9 mouse cellular contexts compared by ENCODE assay signal in the genomic region with DNA sequence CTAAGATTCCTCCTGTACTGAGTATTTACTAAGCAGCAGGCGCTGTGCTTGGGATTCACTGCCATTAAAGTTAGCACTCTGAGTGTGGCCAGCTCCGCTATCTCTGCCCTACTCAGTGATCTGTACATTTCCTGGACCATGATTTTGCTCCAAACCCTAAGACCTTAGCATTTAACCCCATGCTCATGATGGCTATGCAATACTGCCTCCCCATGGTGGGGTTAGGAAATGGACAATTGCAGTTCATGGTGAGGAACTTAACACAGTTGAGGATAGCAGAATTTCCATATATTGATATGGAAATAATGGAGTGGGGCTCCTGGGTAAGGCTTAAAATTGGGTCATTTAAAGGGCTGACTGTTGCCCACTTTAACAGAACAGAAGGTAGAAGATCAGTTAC. TPM values are rescaled to one million over a fixed set of nuclear protein-coding genes. Genes with fewer than 3 reads are reported as not detected.
DNase-seq lines count a peak whose midpoint lies in the region; ATAC-seq and TF ChIP-seq lines count a peak whose summit lies in the region.
"Had no signal": no experiment of that assay in that cellular context is flagged by ENCODE, and none has a peak within 500 bp of the region (broad histone marks: within the 10 kb centered on the region; RNA-seq: fewer than 3 reads in every experiment).

No protein-coding gene starts in this region.

- no peak overlapping the region for H3K9ac ChIP-seq in lung, embryonic 14.5 days
- H3K9ac ChIP-seq in forebrain, embryonic 12.5 days: no peak overlapping the region

- H3K27me3 ChIP-seq in lung, embryonic 14.5 days (ENCODE audit: insufficient read depth, low read length): no peaks in the 10 kb centered on the region
- H3K27me3 ChIP-seq in forebrain, embryonic 12.5 days: no peaks in the 10 kb centered on the region

- 0 out of 2 replicates have a peak, but pooled peaks cover under 1% of the 10 kb centered on the region for H3K4me1 ChIP-seq in lung, embryonic 14.5 days (ENCODE audit: insufficient read depth)
- no peaks in the 10 kb centered on the region for H3K4me1 ChIP-seq in forebrain, embryonic 12.5 days

- H3K4me2 ChIP-seq in lung, embryonic 14.5 days: no peak overlapping the region
- H3K4me2 ChIP-seq in forebrain, embryonic 12.5 days: no peak overlapping the region

- no peak overlapping the region for H3K4me3 ChIP-seq in lung, embryonic 14.5 days (ENCODE audit: low read depth, low read length)
- no peak overlapping the region for H3K4me3 ChIP-seq in forebrain, embryonic 12.5 days (replicated peaks)

- WGBS in lung, embryonic 14.5 days: 90% methylated on average over 2 of the region's 2 CpGs
- 89% methylated on average over 2 of the region's 2 CpGs for WGBS in forebrain, embryonic 12.5 days

- H3K27ac ChIP-seq in lung, embryonic 14.5 days (ENCODE audit: low read depth): no peak overlapping the region
- H3K27ac ChIP-seq in forebrain, embryonic 12.5 days: no peak overlapping the region

- peak; percentile 19 to 71 for DNase-seq in adrenal gland, adult (ENCODE audit: inconsistent age in 2 of 2, low spot score in 1 of 2)
- no peak for DNase-seq in adrenal gland, postnatal 4 days (ENCODE audit: low spot score in 2 of 2)
- DNase-seq in left cerebral cortex, postnatal 4 days: peak; percentile 35
- DNase-seq in left cerebral cortex, postnatal 10 days (ENCODE audit: extremely low spot score in 1 of 2, low spot score in 2 of 2): no peak
- DNase-seq in c-Kit-positive CD71-positive TER-119-negative erythroid progenitor cells, embryonic 14.5 days (ENCODE audit: low read depth): peak; percentile 14
- DNase-seq in lung, embryonic 14.5 days: peak; percentile 49
- DNase-seq in cerebellum, adult 11 months: no peak

- no peak for ATAC-seq in lung, embryonic 14.5 days (ENCODE audit: insufficient read depth)
- no peak for ATAC-seq in forebrain, embryonic 12.5 days (ENCODE audit: low FRiP score)

- 0 out of 2 replicates have a peak, but pooled peaks cover 3% of the 10 kb centered on the region for H3K36me3 ChIP-seq in lung, embryonic 14.5 days (ENCODE audit: insufficient read depth)
- no peaks in the 10 kb centered on the region for H3K36me3 ChIP-seq in forebrain, embryonic 12.5 days (replicated peaks)

- peak; percentile 74 for TF ChIP-seq CTCF in lung, embryonic 14.5 days (IDR thresholded peaks at IDR 0.05; ENCODE audit: low read depth)

- no peaks in the 10 kb centered on the region for H3K9me3 ChIP-seq in lung, embryonic 14.5 days (ENCODE audit: low read depth, low read length)
- no peaks in the 10 kb centered on the region for H3K9me3 ChIP-seq in forebrain, embryonic 12.5 days

- intact Hi-C loops in left cerebral cortex, postnatal 4 days (cut with DNase I): no loop called here
- intact Hi-C loops in left cerebral cortex, postnatal 10 days (cut with DNase I): loop anchor here (5.0 kb wide), 1 partner anchor 46 kb away; no protein-coding TSS in a partner anchor

RNA-seq across cellular contexts. Expression of a gene that starts 12.2 kb away (rescaled TPM):
- total RNA-seq in adrenal gland, postnatal 4 days (2021): 10 to 100 TPM; 45.4 to 46.9 TPM
- 10 to 100 TPM; 20.9 to 28.4 TPM for total RNA-seq in left cerebral cortex, postnatal 4 days (2021)
- total RNA-seq in left cerebral cortex, postnatal 10 days (2021): 10 to 100 TPM; 18.0 TPM
- 15.5 and 16.8 TPM in 2 replicates for polyA plus RNA-seq in lung, embryonic 14.5 days (2014; fragmentation: Nextera tagmentation; extraction: Ambion mirVana)
- polyA plus RNA-seq in forebrain, embryonic 12.5 days (2016; fragmentation: Nextera tagmentation; extraction: Ambion mirVana): 4.2 and 4.3 TPM in 2 replicates

RNA-seq across cellular contexts. Expression of a gene that starts 27.4 kb away (rescaled TPM):
- not detected for total RNA-seq in adrenal gland, postnatal 4 days (2021)
- total RNA-seq in left cerebral cortex, postnatal 4 days (2021): not detected
- total RNA-seq in left cerebral cortex, postnatal 10 days (2021): not detected
- not detected in 2 replicates for polyA plus RNA-seq in lung, embryonic 14.5 days (2014; fragmentation: Nextera tagmentation; extraction: Ambion mirVana)
- polyA plus RNA-seq in forebrain, embryonic 12.5 days (2016; fragmentation: Nextera tagmentation; extraction: Ambion mirVana): not detected in 2 replicates
- polyA plus RNA-seq: C2C12 had no signal

RNA-seq across cellular contexts. Expression of a gene that starts 49.8 kb away (rescaled TPM):
- not detected for total RNA-seq in adrenal gland, postnatal 4 days (2021)
- total RNA-seq in left cerebral cortex, postnatal 4 days (2021): not detected
- total RNA-seq in left cerebral cortex, postnatal 10 days (2021): not detected
- not detected in 2 replicates for polyA plus RNA-seq in lung, embryonic 14.5 days (2014; fragmentation: Nextera tagmentation; extraction: Ambion mirVana)
- not detected in 2 replicates for polyA plus RNA-seq in forebrain, embryonic 12.5 days (2016; fragmentation: Nextera tagmentation; extraction: Ambion mirVana)
- polyA plus RNA-seq: C2C12 had no signal

Comparison
In these comparisons a context has a peak if more than half of its experiments do, and no peak if none do; other contexts are left out.
1. DNase-seq: peak in adrenal gland, adult (2 of 2), left cerebral cortex, postnatal 4 days (single experiment), c-Kit-positive CD71-positive TER-119-negative erythroid progenitor cells, embryonic 14.5 days (single experiment) and lung, embryonic 14.5 days (single experiment); none in adrenal gland, postnatal 4 days (0 of 2), left cerebral cortex, postnatal 10 days (0 of 2) and cerebellum, adult 11 months (single experiment).